Mouse (Mus musculus) bone marrow macrophage, adult 2 months (primary cell): ENCODE measurements around the gene Gpc4. TPM values are rescaled to one million over a fixed set of nuclear protein-coding genes. Genes with fewer than 3 reads are reported as not detected.

Experiments
- H3K27ac ChIP-seq: 2 replicates; pipeline ENCODE4 v1.5.1; 2012; ENCODE audit warnings: low read depth, low read length; ENCODE audit not compliant: insufficient read depth
- H3K4me1 ChIP-seq: 2 replicates; pipeline ENCODE4 v1.6.1; 2012; ENCODE audit warnings: low read length; ENCODE audit not compliant: control insufficient read depth, insufficient read depth
- H3K4me3 ChIP-seq: 2 replicates; pipeline ENCODE4 v1.5.1; 2012; ENCODE audit warnings: mild to moderate bottlenecking, low read length, moderate library complexity; ENCODE audit not compliant: insufficient read depth
- CTCF ChIP-seq: IDR thresholded peaks from 2 replicates; pipeline ENCODE4 v1.5.1; 2012; ENCODE audit warnings: low read depth, mild to moderate bottlenecking, low read length, moderate library complexity
- POLR2A ChIP-seq: IDR thresholded peaks from 2 replicates; pipeline ENCODE4 v1.6.1; 2012; ENCODE audit warnings: mild to moderate bottlenecking, low read depth, low read length, borderline replicate concordance
- polyA plus RNA-seq: library from polyadenylated mRNA; stranded (reverse); fragments of >200 nt; gene quantifications from 2 replicates; pipeline ENCODE4 v1.2.4, GENCODE M21; 2012; ENCODE audit not compliant: missing spikeins, insufficient read depth, insufficient read length

Gene Gpc4
- polyA plus RNA-seq, 1 experiment = 1.1 TPM

GRCm38 (mm10) chrX:52165555-52165938 lies 495 bp upstream of the Gpc4 start:
- no peaks in the 10 kb centered on the region for H3K4me1 ChIP-seq
- no peak overlapping the region for H3K27ac ChIP-seq
- H3K4me3 ChIP-seq = no peak overlapping the region
- TF ChIP-seq POLR2A = no peak
- TF ChIP-seq CTCF = no peak

GRCm38 (mm10) chrX:52164134-52164737 lies 816 bp downstream of the Gpc4 start:
- TF ChIP-seq POLR2A (no peak), CTCF (no peak)
- no peaks in the 10 kb centered on the region for H3K4me1 ChIP-seq
- no peak overlapping the region for H3K4me3 ChIP-seq
- H3K27ac ChIP-seq = no peak overlapping the region

- H3K4me3 ChIP-seq = no peak overlapping the region
- H3K27ac ChIP-seq = no peak overlapping the region
- no peaks in the 10 kb centered on the region for H3K4me1 ChIP-seq
- no peak for TF ChIP-seq CTCF
- no peak for TF ChIP-seq POLR2A
Observed at GRCm38 (mm10) chrX:52163418-52164133, 1.5 kb downstream of the Gpc4 start.

- no peak for TF ChIP-seq CTCF
- TF ChIP-seq POLR2A = no peak
- Histone ChIP-seq H3K4me1 (no peaks in the 10 kb centered on the region), H3K4me3 (no peak overlapping the region), H3K27ac (no peak overlapping the region)
Observed at GRCm38 (mm10) chrX:52162756-52163155, 2.3 kb downstream of the Gpc4 start.

GRCm38 (mm10) chrX:52162206-52162605 lies 2.8 kb downstream of the Gpc4 start:
- H3K4me3 ChIP-seq = no peak overlapping the region
- H3K27ac ChIP-seq = no peak overlapping the region
- no peak for TF ChIP-seq POLR2A
- TF ChIP-seq CTCF = no peak
- no peaks in the 10 kb centered on the region for H3K4me1 ChIP-seq

- no peak for TF ChIP-seq POLR2A
- no peak for TF ChIP-seq CTCF
- Histone ChIP-seq H3K4me3 (no peak overlapping the region), H3K4me1 (no peaks in the 10 kb centered on the region), H3K27ac (no peak overlapping the region)
Observed at GRCm38 (mm10) chrX:52159621-52160020, 5.4 kb downstream of the Gpc4 start.

GRCm38 (mm10) chrX:52155408-52155953 lies 9.6 kb downstream of the Gpc4 start:
- Histone ChIP-seq H3K4me1 (no peaks in the 10 kb centered on the region), H3K4me3 (no peak overlapping the region), H3K27ac (no peak overlapping the region)
- TF ChIP-seq POLR2A (no peak), CTCF (no peak)

- Histone ChIP-seq H3K27ac (no peak overlapping the region), H3K4me3 (no peak overlapping the region), H3K4me1 (no peaks in the 10 kb centered on the region)
- TF ChIP-seq POLR2A (no peak), CTCF (no peak)
Observed at GRCm38 (mm10) chrX:52154821-52155220, 10.2 kb downstream of the Gpc4 start.

GRCm38 (mm10) chrX:52153451-52153850 lies 11.6 kb downstream of the Gpc4 start:
- no peak overlapping the region for H3K4me3 ChIP-seq
- TF ChIP-seq POLR2A (no peak), CTCF (no peak)
- no peak overlapping the region for H3K27ac ChIP-seq
- no peaks in the 10 kb centered on the region for H3K4me1 ChIP-seq

GRCm38 (mm10) chrX:52152961-52153360 lies 12.1 kb downstream of the Gpc4 start:
- no peak overlapping the region for H3K27ac ChIP-seq
- H3K4me3 ChIP-seq = no peak overlapping the region
- no peak for TF ChIP-seq POLR2A
- no peak for TF ChIP-seq CTCF
- H3K4me1 ChIP-seq = no peaks in the 10 kb centered on the region
